Mouse (Mus musculus): ENCODE measurements around the gene Fgf8. TPM values are rescaled to one million over a fixed set of nuclear protein-coding genes. Genes with fewer than 3 reads are reported as not detected.
A peak's percentile ranks its signal among the peaks of the same experiment; 100 is the strongest.

Fgf8 gene
- polyA plus RNA-seq, 1 experiment from 2014 or later = not detected

DNA sequence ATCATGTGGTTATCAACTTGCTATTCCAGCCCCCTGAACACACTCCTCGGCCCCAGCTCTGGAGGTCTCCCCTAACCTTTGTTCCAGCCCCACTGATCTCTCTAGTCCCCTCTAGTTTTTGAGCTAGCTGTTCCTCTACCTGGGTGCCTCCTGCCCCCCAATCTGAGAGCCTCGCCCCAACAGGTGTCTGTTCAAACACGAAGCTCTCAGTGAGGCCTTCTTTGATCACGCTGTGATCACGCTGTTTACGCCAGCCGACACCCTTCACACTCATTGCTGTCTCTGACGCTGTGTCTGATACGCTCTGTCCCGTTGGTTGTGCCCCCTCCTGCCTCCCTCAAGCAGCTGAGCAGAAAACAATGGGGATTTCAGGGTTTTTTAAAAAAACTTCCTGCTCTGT, 9.2 kb downstream of the Fgf8 start:
- ATAC-seq (ENCODE audit: low FRiP score, low TSS enrichment) (no peak), DNase-seq (ENCODE audit: low spot score) (no peak)
- Histone ChIP-seq H3K4me2 (replicated peaks; ENCODE audit: low read depth) (no peak overlapping the region), H3K4me1 (replicated peaks; ENCODE audit: control insufficient read depth, insufficient read depth) (peaks cover 3% of the 10 kb centered on the region; the same call in 1 of the 2 replicates), H3K9ac (ENCODE audit: low read length) (no peak overlapping the region), H3K9me3 (ENCODE audit: control insufficient read depth, low read length) (no peaks in the 10 kb centered on the region), H3K36me3 (ENCODE audit: control insufficient read depth, insufficient read depth, low read length) (no peaks in the 10 kb centered on the region), H3K4me3 (ENCODE audit: low read depth, low read length) (no peak overlapping the region), H3K27ac (replicated peaks) (no peak overlapping the region), H3K27me3 (ENCODE audit: control insufficient read depth, insufficient read depth, low read length) (peaks cover 6% of the 10 kb centered on the region; the same call in 1 of the 2 replicates)
- 28% methylated on average over 10 of the region's 10 CpGs for WGBS
- no peak for TF ChIP-seq CTCF (IDR thresholded peaks at IDR 0.05; ENCODE audit: low read depth)
- TF ChIP-seq EP300 (optimal IDR thresholded peaks at IDR 0.05) = no peak

GRCm38 (mm10) chr19:45731658-45732057, 11.1 kb downstream of the Fgf8 start:
- TF ChIP-seq EP300 (optimal IDR thresholded peaks at IDR 0.05) = no peak
- TF ChIP-seq CTCF (IDR thresholded peaks at IDR 0.05; ENCODE audit: low read depth) = no peak
- Histone ChIP-seq H3K36me3 (ENCODE audit: control insufficient read depth, insufficient read depth, low read length) (no peaks in the 10 kb centered on the region), H3K4me1 (replicated peaks; ENCODE audit: control insufficient read depth, insufficient read depth) (no peaks in the 10 kb centered on the region), H3K4me2 (replicated peaks; ENCODE audit: low read depth) (no peak overlapping the region), H3K4me3 (ENCODE audit: low read depth, low read length) (no peak overlapping the region), H3K27ac (replicated peaks) (no peak overlapping the region), H3K9me3 (ENCODE audit: control insufficient read depth, low read length) (no peaks in the 10 kb centered on the region), H3K9ac (ENCODE audit: low read length) (no peak overlapping the region), H3K27me3 (ENCODE audit: control insufficient read depth, insufficient read depth, low read length) (no peaks in the 10 kb centered on the region)
- ATAC-seq (ENCODE audit: low FRiP score, low TSS enrichment) = no peak
- no peak for DNase-seq (ENCODE audit: low spot score)
- WGBS = 79% methylated on average over 7 of the region's 7 CpGs

GRCm38 (mm10) chr19:45730042-45730441, 12.7 kb downstream of the Fgf8 start:
- Histone ChIP-seq H3K36me3 (ENCODE audit: control insufficient read depth, insufficient read depth, low read length) (no peaks in the 10 kb centered on the region), H3K4me3 (ENCODE audit: low read depth, low read length) (no peak overlapping the region), H3K27ac (replicated peaks) (no peak overlapping the region), H3K4me1 (replicated peaks; ENCODE audit: control insufficient read depth, insufficient read depth) (no peaks in the 10 kb centered on the region), H3K27me3 (ENCODE audit: control insufficient read depth, insufficient read depth, low read length) (no peaks in the 10 kb centered on the region), H3K9ac (ENCODE audit: low read length) (no peak overlapping the region), H3K9me3 (ENCODE audit: control insufficient read depth, low read length) (no peaks in the 10 kb centered on the region), H3K4me2 (replicated peaks; ENCODE audit: low read depth) (no peak overlapping the region)
- ATAC-seq (ENCODE audit: low FRiP score, low TSS enrichment) (no peak), DNase-seq (ENCODE audit: low spot score) (no peak)
- WGBS = 80% methylated on average over 8 of the region's 8 CpGs
- TF ChIP-seq EP300 (optimal IDR thresholded peaks at IDR 0.05) = no peak
- TF ChIP-seq CTCF (IDR thresholded peaks at IDR 0.05; ENCODE audit: low read depth) = no peak

DNA sequence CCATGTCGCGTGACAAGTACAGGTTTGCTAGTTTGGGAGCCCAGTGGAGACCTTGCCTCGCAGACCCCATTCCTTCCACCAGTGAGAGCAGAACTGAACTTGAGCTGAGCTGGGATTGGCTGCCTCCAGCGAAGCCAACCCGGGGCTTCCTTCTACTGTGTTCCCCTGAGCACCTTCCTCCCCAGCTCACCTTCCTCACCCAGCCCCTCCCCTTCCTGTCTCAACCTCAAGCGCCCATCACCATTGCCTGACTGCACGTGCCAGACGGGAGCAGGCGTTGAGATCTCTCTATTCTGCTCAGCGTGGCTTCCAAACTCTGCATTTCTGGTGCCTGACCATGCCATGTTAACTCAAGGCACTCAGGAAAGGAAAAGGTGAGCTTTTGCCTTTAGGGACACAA, 15.5 kb downstream of the Fgf8 start:
- H3K4me1 ChIP-seq (replicated peaks; ENCODE audit: control insufficient read depth, insufficient read depth) = no peaks in the 10 kb centered on the region
- no peaks in the 10 kb centered on the region for H3K27me3 ChIP-seq (ENCODE audit: control insufficient read depth, insufficient read depth, low read length)
- H3K9ac ChIP-seq (ENCODE audit: low read length) = no peak overlapping the region
- DNase-seq (ENCODE audit: low spot score) (no peak), ATAC-seq (ENCODE audit: low FRiP score, low TSS enrichment) (no peak)
- H3K9me3 ChIP-seq (ENCODE audit: control insufficient read depth, low read length) = no peaks in the 10 kb centered on the region
- H3K36me3 ChIP-seq (ENCODE audit: control insufficient read depth, insufficient read depth, low read length) = no peaks in the 10 kb centered on the region
- no peak overlapping the region for H3K27ac ChIP-seq (replicated peaks)
- no peak overlapping the region for H3K4me2 ChIP-seq (replicated peaks; ENCODE audit: low read depth)
- WGBS = 76% methylated on average over 10 of the region's 10 CpGs
- no peak overlapping the region for H3K4me3 ChIP-seq (ENCODE audit: low read depth, low read length)
- TF ChIP-seq CTCF (IDR thresholded peaks at IDR 0.05; ENCODE audit: low read depth) (no peak), EP300 (optimal IDR thresholded peaks at IDR 0.05) (no peak)

DNA sequence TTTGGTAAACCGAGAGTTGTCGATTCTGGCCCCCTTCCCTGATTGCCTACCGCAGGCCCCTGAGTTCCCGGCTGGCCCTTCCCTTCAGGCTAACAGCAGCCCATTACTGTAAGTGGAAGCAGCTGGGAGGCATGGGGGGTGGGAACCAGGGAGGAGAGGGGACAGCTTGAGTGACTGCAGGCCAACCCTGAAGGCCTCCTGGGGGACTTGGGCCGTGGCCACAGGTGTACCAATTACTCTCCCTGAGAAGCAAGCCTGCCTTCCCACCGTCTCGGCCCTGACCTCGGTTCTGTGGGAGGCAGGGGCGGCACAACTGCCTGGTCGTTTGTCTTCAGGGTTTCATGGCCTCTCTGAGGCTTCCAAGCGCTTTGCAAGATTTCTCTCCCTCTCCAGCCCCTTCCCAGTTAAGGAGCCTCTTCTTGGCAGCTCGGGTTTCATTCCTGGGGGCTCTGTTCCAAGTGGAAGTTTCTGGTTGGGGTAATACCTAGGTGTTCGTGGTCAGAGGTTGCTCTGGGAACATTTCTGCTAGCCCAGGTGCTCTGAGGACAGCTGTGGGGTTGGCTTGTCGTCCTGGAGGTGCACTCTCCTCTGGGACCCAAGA, 16.9 kb downstream of the Fgf8 start:
- H3K4me2 ChIP-seq (replicated peaks; ENCODE audit: low read depth) = no peak overlapping the region
- H3K4me1 ChIP-seq (replicated peaks; ENCODE audit: control insufficient read depth, insufficient read depth) = no peaks in the 10 kb centered on the region
- H3K9ac ChIP-seq (ENCODE audit: low read length) = no peak overlapping the region
- no peak overlapping the region for H3K4me3 ChIP-seq (ENCODE audit: low read depth, low read length)
- TF ChIP-seq EP300 (optimal IDR thresholded peaks at IDR 0.05) (no peak), CTCF (IDR thresholded peaks at IDR 0.05; ENCODE audit: low read depth) (no peak)
- DNase-seq (ENCODE audit: low spot score) = no peak
- H3K27me3 ChIP-seq (ENCODE audit: control insufficient read depth, insufficient read depth, low read length) = no peaks in the 10 kb centered on the region
- WGBS = 28% methylated on average over 14 of the region's 14 CpGs
- H3K27ac ChIP-seq (replicated peaks) = no peak overlapping the region
- no peaks in the 10 kb centered on the region for H3K36me3 ChIP-seq (ENCODE audit: control insufficient read depth, insufficient read depth, low read length)
- no peaks in the 10 kb centered on the region for H3K9me3 ChIP-seq (ENCODE audit: control insufficient read depth, low read length)
- no peak for ATAC-seq (ENCODE audit: low FRiP score, low TSS enrichment)

DNA sequence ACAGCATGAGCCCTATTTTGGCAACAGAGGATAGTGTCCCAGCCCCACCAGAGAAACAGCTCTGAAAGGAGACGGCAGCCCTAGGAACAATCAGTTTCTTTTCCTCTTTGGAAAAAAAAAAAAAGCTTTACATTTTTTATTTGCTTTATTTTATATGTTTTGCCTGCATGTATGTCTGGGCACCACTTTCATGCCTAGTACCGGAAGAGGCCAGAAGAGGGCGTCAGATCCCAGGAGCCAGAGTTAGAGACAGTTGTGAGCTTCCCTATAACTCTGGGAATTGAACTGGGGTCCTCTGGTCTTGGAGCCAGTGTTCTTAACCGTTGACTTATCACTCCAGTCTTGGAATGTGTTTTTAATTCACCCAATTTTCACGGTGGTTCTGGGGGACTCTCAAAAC, 20.5 kb downstream of the Fgf8 start:
- no peaks in the 10 kb centered on the region for H3K9me3 ChIP-seq (ENCODE audit: control insufficient read depth, low read length)
- WGBS = 67% methylated on average over 5 of the region's 5 CpGs
- no peak overlapping the region for H3K27ac ChIP-seq (replicated peaks)
- H3K36me3 ChIP-seq (ENCODE audit: control insufficient read depth, insufficient read depth, low read length) = no peaks in the 10 kb centered on the region
- no peak overlapping the region for H3K4me3 ChIP-seq (ENCODE audit: low read depth, low read length)
- TF ChIP-seq EP300 (optimal IDR thresholded peaks at IDR 0.05) = no peak
- peak; percentile 36 for TF ChIP-seq CTCF (IDR thresholded peaks at IDR 0.05; ENCODE audit: low read depth)
- ATAC-seq (ENCODE audit: low FRiP score, low TSS enrichment) (no peak), DNase-seq (ENCODE audit: low spot score) (no peak)
- no peaks in the 10 kb centered on the region for H3K4me1 ChIP-seq (replicated peaks; ENCODE audit: control insufficient read depth, insufficient read depth)
- no peak overlapping the region for H3K9ac ChIP-seq (ENCODE audit: low read length)
- no peaks in the 10 kb centered on the region for H3K27me3 ChIP-seq (ENCODE audit: control insufficient read depth, insufficient read depth, low read length)
- H3K4me2 ChIP-seq (replicated peaks; ENCODE audit: low read depth) = no peak overlapping the region

Measured in stomach, postnatal 0 days (tissue).